Mouse (Mus musculus) kidney, adult 18-20 months (tissue): ENCODE results near the gene Cryab.
A peak's percentile ranks its signal among the peaks of the same experiment; 100 is the strongest.

ENCODE experiments used
- DNase-seq: peaks from one replicate; pipeline ENCODE4 v3.0.0; 2021

Cryab gene

GRCm38 (mm10) chr9:50800985-50801384 is 49.9 kb downstream of the Cryab start:
- DNase-seq: peak; percentile 18

- DNase-seq: no peak
These were observed 52.0 kb downstream of the Cryab start for GRCm38 (mm10) chr9:50803055-50803671.
